Mouse (Mus musculus) heart, embryonic 14.5 days (tissue): ENCODE data around the gene Gm8994. TPM values are rescaled to one million over a fixed set of nuclear protein-coding genes. Genes with fewer than 3 reads are reported as not detected.
"Not testable (repeated sequence)": the region's sequence is repeated elsewhere in the genome, so short reads cannot be mapped to it uniquely, and the experiment has no call there.

Experiments
- ATAC-seq: fragments of 200-750 bp; cut with Nextera tagmentation; 2 replicates; pipeline ENCODE4 v1.8.0; 2017; ENCODE audit warnings: low read depth, moderate TSS enrichment; ENCODE audit not compliant: insufficient number of reproducible peaks, insufficient read depth, low FRiP score
- H3K27ac ChIP-seq, 2 experiments: fragments of 200-500 bp in 1 of 2; fragments of 300-500 bp in 1 of 2; sonication (generic) in 1 of 2; replicated peaks in 1 of 2; 2 replicates each; pipeline ENCODE4 v1.5.1; 2012 to 2014; ENCODE audit warnings: low read depth in 2 of 2, low read length in 2 of 2, control low read depth in 1 of 2, mild to moderate bottlenecking in 1 of 2, mixed read lengths in 1 of 2; ENCODE audit not compliant: control insufficient read depth in 1 of 2, insufficient read depth in 1 of 2
- H3K27me3 ChIP-seq: fragments of 300-500 bp; sonication (generic); 2 replicates; pipeline ENCODE4 v1.6.1; 2014; ENCODE audit warnings: mild to moderate bottlenecking, low read length, control low read depth; ENCODE audit not compliant: control insufficient read depth, insufficient read depth
- H3K36me3 ChIP-seq: fragments of 300-500 bp; sonication (generic); 2 replicates; pipeline ENCODE4 v1.6.1; 2014; ENCODE audit warnings: mild to moderate bottlenecking, control low read depth, low read length, mixed read lengths; ENCODE audit not compliant: control insufficient read depth, insufficient read depth
- H3K4me1 ChIP-seq, 2 experiments: fragments of 200-500 bp in 1 of 2; fragments of 300-500 bp in 1 of 2; sonication (generic) in 1 of 2; 2 replicates each; pipeline ENCODE4 v1.6.1; 2012 to 2014; ENCODE audit warnings: low read length in 2 of 2, control low read depth in 1 of 2, mixed read lengths in 1 of 2; ENCODE audit not compliant: control insufficient read depth in 2 of 2, insufficient read depth in 2 of 2
- H3K4me2 ChIP-seq: fragments of 300-500 bp; sonication (generic); 2 replicates; pipeline ENCODE4 v1.6.1; 2014; ENCODE audit warnings: mild to moderate bottlenecking, low read length
- H3K4me3 ChIP-seq, 2 experiments: fragments of 200-500 bp in 1 of 2; fragments of 300-500 bp in 1 of 2; sonication (generic) in 1 of 2; 2 replicates each; pipeline ENCODE4 v1.5.1; 2012 to 2014; ENCODE audit warnings: low read length in 2 of 2, mild to moderate bottlenecking in 2 of 2, control low read depth in 1 of 2, low read depth in 1 of 2, moderate library complexity in 1 of 2; ENCODE audit not compliant: control insufficient read depth in 1 of 2, insufficient read depth in 1 of 2
- H3K9ac ChIP-seq: fragments of 300-500 bp; sonication (generic); 2 replicates; pipeline ENCODE4 v1.6.1; 2014; ENCODE audit warnings: mild to moderate bottlenecking, low read length
- H3K9me3 ChIP-seq: fragments of 300-500 bp; sonication (generic); 2 replicates; pipeline ENCODE4 v1.6.1; 2016; ENCODE audit warnings: low read length, control low read depth; ENCODE audit not compliant: control insufficient read depth
- WGBS: fragments of 180-500 bp; shearing (Covaris S2); extraction: QIAGEN DNeasy Blood & Tissue Kit; methylation state at CpG from one replicate; pipeline ENCODE4 v1.1.7; 2014; 5-methylcytosine and 5-hydroxymethylcytosine counted together
- polyA plus RNA-seq: library from polyadenylated mRNA; unstranded; fragments of >200 nt; fragmentation: Nextera tagmentation; extraction: Ambion mirVana; gene quantifications from 2 replicates; pipeline ENCODE4 v1.2.1, GENCODE M21; 2014

Gene Gm8994
- polyA plus RNA-seq, 1 experiment from 2014 or later, result not detected

DNA sequence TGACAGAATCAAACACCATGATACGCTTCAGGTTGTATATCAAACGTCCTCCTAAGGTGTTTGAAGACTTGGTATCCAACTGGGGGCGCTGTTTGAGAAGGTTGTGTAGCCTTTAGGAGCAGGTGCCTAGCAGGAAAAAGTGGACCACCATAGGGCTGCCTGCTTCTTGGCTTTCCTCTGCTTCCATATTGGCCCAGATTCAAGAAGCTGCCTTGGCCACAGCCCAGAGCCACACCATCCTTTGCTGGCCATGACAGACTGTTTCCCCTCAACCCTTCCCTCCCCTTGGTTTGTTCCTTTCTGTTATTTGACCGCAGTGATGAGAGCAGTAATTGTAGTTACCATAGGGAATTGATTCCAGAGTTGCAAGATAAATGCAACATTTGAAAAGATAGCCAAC, 31.5 kb upstream of the Gm8994 start:
- WGBS, result 64% methylated on average over 4 of the region's 4 CpGs
- no peaks in the 10 kb centered on the region for H3K36me3 ChIP-seq
- no peak for ATAC-seq

GRCm38 (mm10) chr6:136296251-136296650, 31.1 kb upstream of the Gm8994 start:
- H3K4me3 ChIP-seq, result no peak overlapping the region
- no peak overlapping the region for H3K4me2 ChIP-seq
- no peaks in the 10 kb centered on the region for H3K4me1 ChIP-seq
- H3K9me3 ChIP-seq, result no peaks in the 10 kb centered on the region
- no peak overlapping the region for H3K9ac ChIP-seq
- no peak overlapping the region for H3K27ac ChIP-seq
- 84% methylated on average over 2 of the region's 2 CpGs for WGBS
- no peaks in the 10 kb centered on the region for H3K36me3 ChIP-seq
- no peak for ATAC-seq
- no peaks in the 10 kb centered on the region for H3K27me3 ChIP-seq

More for the DNA sequence above, 31.5 kb upstream of the Gm8994 start:
- no peaks in the 10 kb centered on the region for H3K9me3 ChIP-seq
- no peaks in the 10 kb centered on the region for H3K4me1 ChIP-seq
- H3K27ac ChIP-seq, result no peak overlapping the region
- H3K9ac ChIP-seq, result no peak overlapping the region
- H3K27me3 ChIP-seq, result no peaks in the 10 kb centered on the region
- no peak overlapping the region for H3K4me2 ChIP-seq
- H3K4me3 ChIP-seq, result no peak overlapping the region

GRCm38 (mm10) chr6:136303514-136303913, 23.8 kb upstream of the Gm8994 start:
- no peak overlapping the region for H3K27ac ChIP-seq
- H3K36me3 ChIP-seq, result no peaks in the 10 kb centered on the region
- no peaks in the 10 kb centered on the region for H3K9me3 ChIP-seq
- H3K27me3 ChIP-seq, result no peaks in the 10 kb centered on the region
- ATAC-seq, result no peak
- no peaks in the 10 kb centered on the region for H3K4me1 ChIP-seq
- no peak overlapping the region for H3K4me2 ChIP-seq
- H3K4me3 ChIP-seq, result no peak overlapping the region
- no peak overlapping the region for H3K9ac ChIP-seq

DNA sequence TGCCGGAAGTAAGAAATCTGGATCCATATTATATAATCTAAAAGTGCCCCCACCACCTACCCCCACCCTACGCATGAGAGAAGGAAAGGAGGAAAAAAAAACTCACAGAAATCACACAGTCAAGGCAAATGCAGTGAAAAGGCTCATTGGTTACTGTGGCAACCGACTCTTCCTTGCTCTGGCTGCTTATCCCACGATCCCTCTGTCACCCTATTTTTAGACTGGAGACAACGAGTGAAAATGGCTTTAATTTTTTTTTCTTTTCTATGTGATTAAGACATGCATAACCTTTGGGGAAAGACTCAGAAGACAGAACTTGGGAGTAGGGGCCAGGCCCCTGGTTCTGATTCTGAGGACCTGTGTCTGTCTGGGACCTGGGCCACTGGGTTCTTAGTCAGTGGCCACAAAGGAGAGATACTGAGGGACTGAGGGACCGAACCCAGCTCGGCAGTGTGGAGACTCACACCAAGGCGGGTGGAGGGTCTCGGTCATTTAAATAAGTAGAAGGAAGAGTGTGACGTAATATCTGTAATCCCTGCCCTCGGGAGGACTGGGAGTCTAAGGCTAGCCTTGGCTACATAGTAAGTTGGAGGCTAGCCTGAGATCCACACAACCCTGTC, 22.9 kb upstream of the Gm8994 start:
- 69% methylated on average over 11 of the region's 11 CpGs for WGBS
- no peak overlapping the region for H3K4me3 ChIP-seq
- no peak overlapping the region for H3K27ac ChIP-seq
- H3K9ac ChIP-seq, result no peak overlapping the region
- no peak for ATAC-seq
- no peaks in the 10 kb centered on the region for H3K27me3 ChIP-seq
- H3K4me2 ChIP-seq, result no peak overlapping the region
- no peaks in the 10 kb centered on the region for H3K4me1 ChIP-seq
- H3K9me3 ChIP-seq, result no peaks in the 10 kb centered on the region
- H3K36me3 ChIP-seq, result no peaks in the 10 kb centered on the region

- Histone ChIP-seq H3K4me1 (no peaks in the 10 kb centered on the region), H3K27me3 (no peaks in the 10 kb centered on the region), H3K4me2 (no peak overlapping the region), H3K27ac (no peak overlapping the region), H3K4me3 (no peak overlapping the region), H3K36me3 (no peaks in the 10 kb centered on the region), H3K9me3 (no peaks in the 10 kb centered on the region), H3K9ac (no peak overlapping the region)
- 85% methylated on average over 2 of the region's 2 CpGs for WGBS
- ATAC-seq, result no peak
Measured at GRCm38 (mm10) chr6:136309487-136309886, 17.9 kb upstream of the Gm8994 start.

- H3K27me3 ChIP-seq, H3K4me1 ChIP-seq, H3K9ac ChIP-seq, H3K4me3 ChIP-seq, H3K4me2 ChIP-seq, H3K27ac ChIP-seq, H3K36me3 ChIP-seq, H3K9me3 ChIP-seq, ATAC-seq: not testable (repeated sequence)
- WGBS, result 93% methylated on average over 26 of the region's 26 CpGs
Measured at GRCm38 (mm10) chr6:136328416-136328815, 1.1 kb downstream of the Gm8994 start.

DNA sequence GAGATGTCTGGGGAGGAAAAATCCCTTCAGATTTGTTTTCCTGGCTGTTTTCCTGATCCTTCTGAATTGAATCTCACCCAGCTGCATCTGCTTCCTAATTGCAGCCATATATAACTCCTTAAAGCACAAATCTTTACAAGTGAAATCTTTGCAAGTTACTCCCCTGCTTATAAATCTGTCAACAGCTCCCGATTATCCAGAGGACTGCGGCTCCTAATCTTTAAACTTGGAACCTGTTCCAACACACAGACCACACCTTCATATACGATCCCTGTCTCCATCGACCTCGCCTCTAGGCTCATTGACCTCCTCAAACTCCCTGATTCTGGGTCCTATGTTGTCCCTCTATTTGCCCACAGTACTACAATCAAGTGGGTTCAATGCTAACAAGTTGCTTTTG, 13.3 kb downstream of the Gm8994 start:
- WGBS, result 71% methylated on average over 5 of the region's 5 CpGs
- no peak overlapping the region for H3K9ac ChIP-seq

GRCm38 (mm10) chr6:136341093-136341492, 13.8 kb downstream of the Gm8994 start:
- Histone ChIP-seq H3K4me3 (no peak overlapping the region), H3K4me1 (no peaks in the 10 kb centered on the region), H3K36me3 (no peaks in the 10 kb centered on the region), H3K27ac (no peak overlapping the region), H3K9me3 (no peaks in the 10 kb centered on the region), H3K27me3 (no peaks in the 10 kb centered on the region), H3K4me2 (no peak overlapping the region), H3K9ac (no peak overlapping the region)
- no peak for ATAC-seq
- 88% methylated on average over 1 of the region's 1 CpGs for WGBS

More for the DNA sequence above, 13.3 kb downstream of the Gm8994 start:
- no peak overlapping the region for H3K4me3 ChIP-seq
- no peak overlapping the region for H3K4me2 ChIP-seq
- H3K9me3 ChIP-seq, result no peaks in the 10 kb centered on the region
- H3K27ac ChIP-seq, result no peak overlapping the region
- no peak for ATAC-seq
- H3K36me3 ChIP-seq, result no peaks in the 10 kb centered on the region
- no peaks in the 10 kb centered on the region for H3K4me1 ChIP-seq
- no peaks in the 10 kb centered on the region for H3K27me3 ChIP-seq
